Mouse (Mus musculus) gastrocnemius, postnatal 14 days (tissue): Measurements from ENCODE around the gene Kifc5b. TPM values are rescaled to one million over a fixed set of nuclear protein-coding genes. Genes with fewer than 3 reads are reported as not detected.

Experiments used
- DNase-seq: peaks from one replicate; pipeline ENCODE4 v3.0.0; 2021; ENCODE audit warnings: mixed read lengths
- intact Hi-C: fragments of 180-260 bp; cut with DNase I; formaldehyde crosslinking; loops from one replicate; pipeline ENCODE4 v1.15.1; 2025; ENCODE audit warnings: low total_unique reads
- total RNA-seq, 2 experiments: library from RNA; stranded (reverse); gene quantifications; 2 replicates each; pipeline ENCODE4 v1.2.3; 2021

Kifc5b gene
- total RNA-seq, 2 experiments from 2014 or later = 1.00 to 1.0 TPM

- intact Hi-C loops = no loop called here
These were observed 25.1 kb downstream of the Kifc5b start for GRCm38 (mm10) chr17:26941841-26942570.

GRCm38 (mm10) chr17:26945824-26946495, 29.1 kb downstream of the Kifc5b start:
- no peak for DNase-seq
- intact Hi-C loops = no loop called here

More at GRCm38 (mm10) chr17:26941841-26942570, 25.1 kb downstream of the Kifc5b start:
- DNase-seq = no peak

DNA sequence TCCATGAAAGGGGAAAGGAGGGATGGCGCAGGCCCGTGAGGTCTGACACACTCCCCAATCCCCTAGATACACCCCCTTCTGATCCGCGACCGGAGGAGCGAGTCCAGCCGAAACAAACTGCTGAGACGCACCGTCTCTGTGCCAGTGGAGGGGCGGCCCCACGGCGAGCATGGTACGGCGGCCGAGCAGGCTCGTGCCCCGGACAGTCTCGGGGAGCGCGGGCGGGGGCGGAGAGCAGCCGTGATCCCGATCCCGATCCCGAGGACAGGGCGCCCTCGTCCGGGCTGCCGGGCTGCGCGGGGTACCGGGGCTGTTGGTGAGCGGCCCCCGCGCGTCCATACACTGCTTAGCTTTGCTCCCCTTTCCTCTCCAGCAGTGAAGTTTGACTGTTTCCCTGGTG, 29.7 kb downstream of the Kifc5b start:
- DNase-seq = peak; percentile 90
- intact Hi-C loops = no loop called here

DNA sequence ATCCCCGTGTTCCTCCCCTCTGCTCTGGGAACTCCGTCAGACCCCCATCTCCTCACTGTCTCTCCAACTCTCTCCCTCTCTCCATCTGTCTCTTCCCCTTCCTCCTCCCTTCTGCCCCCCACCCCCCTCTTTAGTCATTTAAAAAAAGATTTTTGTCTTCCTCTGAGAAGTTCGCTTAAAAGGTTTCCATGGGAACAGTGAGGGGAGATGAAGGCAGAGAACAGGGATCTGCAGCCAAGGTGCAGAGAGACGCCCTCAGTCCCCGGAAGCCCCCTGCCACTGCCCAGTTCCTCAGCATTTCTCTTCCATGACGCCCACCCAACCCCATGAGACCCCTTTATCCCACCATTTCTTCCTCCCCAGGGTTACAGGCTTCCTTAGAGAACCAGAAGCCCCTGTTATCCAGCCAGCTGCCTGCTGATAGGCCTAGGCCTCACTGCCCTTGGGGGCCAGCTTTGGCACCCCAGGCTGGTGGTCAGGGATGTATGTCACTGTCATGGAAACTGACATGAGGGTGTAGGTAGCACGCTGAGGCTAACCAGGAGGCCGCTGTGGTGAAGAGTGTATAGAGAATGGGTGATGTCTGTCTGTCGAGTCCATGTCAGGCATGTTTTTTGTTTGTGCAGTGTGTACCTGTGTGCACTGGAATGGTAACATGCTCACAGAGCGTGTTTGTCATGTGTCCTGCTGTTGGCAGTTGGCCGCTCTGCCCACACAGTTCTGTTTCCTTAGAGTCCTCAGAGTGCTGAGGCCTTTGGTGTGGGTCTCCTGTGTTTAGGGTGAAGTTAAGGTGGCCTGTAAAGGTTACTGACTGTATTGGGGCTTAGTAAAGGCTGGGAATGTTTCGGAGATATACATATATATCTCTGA, 30.6 kb downstream of the Kifc5b start:
- no peak for DNase-seq
- intact Hi-C loops = no loop called here

DNA sequence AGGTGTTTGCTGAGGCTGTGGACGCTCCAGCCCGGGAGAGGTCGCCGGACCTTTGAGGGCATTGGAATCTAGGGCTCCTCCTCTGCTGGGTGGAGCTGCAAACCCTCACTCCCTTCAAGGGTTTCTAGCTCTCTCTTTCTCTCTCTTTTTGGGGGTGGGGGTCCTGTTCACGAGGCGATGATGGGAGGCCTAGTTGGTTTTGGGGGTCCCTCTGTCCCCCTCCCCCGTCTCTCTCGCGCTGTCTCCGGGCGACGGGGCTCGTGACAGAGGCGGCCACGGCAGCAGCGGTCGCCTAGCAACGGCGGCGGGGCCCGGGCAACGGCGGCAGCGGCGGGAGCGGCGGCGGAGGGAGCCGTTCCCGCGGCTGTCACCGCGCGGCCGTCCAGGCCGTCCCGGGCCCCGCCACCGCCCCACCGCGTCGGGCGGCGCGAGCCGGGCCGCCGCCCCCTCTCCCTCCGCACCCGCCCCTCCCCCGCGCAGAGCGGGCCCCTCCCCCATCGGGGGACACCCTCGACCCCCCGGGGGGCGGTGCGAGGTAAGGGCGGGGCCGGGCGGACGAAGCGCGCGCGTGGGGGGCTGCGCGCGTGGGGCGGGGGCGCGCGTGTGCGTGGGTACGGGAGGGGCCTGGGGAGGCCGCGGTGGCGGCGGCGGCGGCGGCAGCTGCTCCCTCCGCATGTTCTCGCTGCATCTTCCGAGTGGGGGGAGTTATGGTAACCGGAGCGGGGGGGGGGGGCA, 31.6 kb downstream of the Kifc5b start:
- intact Hi-C loops = no loop called here
- DNase-seq = peak; percentile 50

DNA sequence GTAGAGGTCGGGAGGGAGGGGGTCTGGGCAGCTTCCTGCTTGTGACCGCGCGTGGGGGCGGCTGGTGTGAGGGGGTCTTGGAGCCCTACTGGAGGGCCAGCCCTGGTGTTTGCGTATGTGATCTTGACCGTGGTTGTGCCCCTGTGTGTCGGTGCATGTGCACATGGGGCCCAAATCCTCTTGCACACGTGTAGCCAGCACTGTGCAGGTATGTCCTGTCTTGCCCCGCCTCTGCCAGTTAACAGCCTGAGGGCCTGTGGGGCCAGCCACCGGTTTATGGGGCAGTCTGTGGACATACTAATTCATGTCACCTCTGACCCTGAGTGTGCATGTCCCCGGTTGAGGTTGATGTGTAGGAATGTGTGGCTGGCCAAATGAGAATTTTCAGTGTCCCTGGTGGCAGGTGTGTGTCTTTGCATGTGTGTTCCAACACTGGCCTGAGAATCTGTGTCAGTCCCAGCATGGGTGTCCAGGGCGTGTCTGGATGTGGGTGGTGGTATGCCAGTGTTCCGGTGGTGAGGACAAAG, 32.2 kb downstream of the Kifc5b start:
- intact Hi-C loops = no loop called here
- no peak for DNase-seq

DNA sequence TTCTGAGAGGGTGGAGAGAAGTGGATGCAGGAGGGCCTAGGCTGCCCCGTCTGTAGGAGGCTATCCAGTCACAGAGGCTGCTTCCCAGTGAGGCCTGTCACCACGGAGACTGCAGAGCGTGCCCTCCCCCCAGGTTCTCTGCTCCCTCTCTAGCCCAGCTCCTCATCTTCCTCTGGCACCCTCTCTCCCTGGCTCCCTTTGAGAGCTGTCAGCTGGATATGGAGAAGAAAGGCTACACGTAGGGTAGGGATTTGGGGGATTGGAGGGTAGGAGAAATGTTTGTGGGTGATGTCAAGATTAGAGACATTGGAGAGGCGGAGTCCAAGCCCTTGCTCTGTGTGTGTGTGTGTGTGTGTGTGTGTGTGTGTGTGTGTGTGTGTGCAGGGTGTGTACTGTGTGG, 33.0 kb downstream of the Kifc5b start:
- no peak for DNase-seq
- intact Hi-C loops = no loop called here

DNA sequence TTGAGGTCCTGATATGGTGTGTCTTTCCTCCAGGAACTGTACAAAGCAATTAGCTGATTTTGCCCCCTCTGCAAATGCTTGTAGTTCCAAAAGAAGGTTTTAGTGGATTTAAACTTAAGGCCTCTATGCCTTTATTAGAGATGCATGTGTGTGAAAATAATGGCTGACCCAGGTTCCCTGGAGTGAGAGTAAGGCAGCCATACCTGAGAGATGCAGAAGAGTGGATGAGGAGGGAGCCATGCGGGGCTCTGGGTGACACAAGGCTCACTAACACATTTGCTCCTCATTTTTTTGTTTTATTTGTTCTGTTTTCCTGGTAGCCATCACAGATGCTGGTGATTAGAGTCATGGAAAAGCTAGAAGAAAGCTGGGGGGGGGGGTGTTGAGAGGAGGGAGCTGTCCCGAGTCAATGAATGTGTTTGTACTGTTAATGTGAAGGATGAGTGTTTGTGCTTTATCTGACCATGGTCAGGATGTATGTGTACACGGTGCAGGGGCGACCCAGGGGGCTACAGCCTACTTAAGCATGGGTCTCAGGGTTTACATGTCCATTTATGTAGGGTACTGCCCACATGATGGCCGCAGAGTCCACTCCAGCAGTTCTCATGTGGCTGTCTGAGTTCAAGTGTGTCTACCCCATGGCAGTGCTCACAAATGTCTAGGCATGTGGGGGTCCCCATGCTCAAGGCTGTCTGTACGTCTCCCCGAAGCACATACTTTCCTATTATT, 33.8 kb downstream of the Kifc5b start:
- no peak for DNase-seq
- intact Hi-C loops = no loop called here

DNA sequence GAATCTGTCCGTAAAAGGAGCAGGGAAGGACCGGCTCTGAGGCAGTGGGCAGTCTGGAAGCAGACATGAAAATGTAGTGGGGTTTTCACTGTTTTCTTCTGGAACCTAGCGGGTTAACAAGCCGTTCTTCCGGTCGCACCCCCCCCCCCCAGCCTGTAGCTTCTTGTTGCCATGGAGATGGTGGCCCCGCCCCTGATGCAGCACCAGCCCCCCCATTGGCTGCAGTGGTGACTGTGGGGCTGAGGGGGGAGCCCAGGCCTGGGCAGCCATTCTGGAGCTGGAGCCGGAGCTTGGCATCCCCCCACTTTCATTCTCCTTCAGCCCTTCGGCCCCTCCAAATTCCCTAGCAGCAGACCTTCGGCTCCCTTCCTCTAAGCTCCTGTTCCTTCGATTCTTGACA, 34.5 kb downstream of the Kifc5b start:
- DNase-seq = peak; percentile 83

GRCm38 (mm10) chr17:26951952-26952877, 35.3 kb downstream of the Kifc5b start:
- intact Hi-C loops = no loop called here
- DNase-seq = no peak

More for the DNA sequence above, 34.5 kb downstream of the Kifc5b start:
- intact Hi-C loops = no loop called here

GRCm38 (mm10) chr17:26953201-26953600, 36.3 kb downstream of the Kifc5b start:
- no peak for DNase-seq
- intact Hi-C loops = no loop called here

DNA sequence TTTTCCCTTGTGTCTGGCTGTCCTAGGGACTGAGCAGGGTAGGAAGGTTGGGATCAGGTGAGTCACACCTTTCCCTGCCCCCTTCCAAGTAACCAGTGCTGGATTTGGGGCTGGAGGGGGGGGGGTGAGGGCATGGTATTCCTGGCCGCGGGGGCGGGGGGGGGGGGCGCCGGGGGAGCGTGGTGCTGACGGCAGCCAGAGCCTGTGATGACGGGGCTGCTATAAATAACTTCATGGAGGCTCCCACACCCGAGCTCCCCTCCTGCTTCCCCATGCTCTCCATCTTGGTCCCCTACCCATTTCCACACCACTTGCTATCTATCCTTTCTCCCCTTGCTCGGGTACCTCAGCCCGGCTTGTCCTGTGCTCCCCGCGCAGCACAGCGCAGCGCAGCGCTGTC, 36.8 kb downstream of the Kifc5b start:
- intact Hi-C loops = no loop called here
- DNase-seq = no peak

DNA sequence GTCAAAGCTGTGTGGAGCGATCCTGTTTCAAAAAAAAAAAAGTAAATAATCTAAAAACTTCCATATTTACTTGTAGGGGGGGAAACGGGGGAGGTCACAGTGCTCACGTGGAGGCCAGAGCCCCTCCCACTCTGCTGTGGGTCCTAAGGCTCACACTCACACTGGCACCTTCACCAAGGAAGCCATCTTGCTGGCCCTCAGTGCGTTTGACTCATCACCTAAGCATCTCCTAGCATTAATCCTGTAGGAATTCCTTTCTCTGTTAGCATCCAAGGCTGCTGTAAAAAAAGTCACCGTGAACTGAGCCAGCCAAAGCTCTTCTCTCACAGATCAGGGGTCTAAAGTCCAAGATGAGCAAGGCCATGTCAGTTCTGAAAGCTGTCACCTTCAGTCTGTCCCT, 39.4 kb downstream of the Kifc5b start:
- intact Hi-C loops = no loop called here
- no peak for DNase-seq

- intact Hi-C loops = no loop called here
- no peak for DNase-seq
These were observed 40.0 kb downstream of the Kifc5b start for GRCm38 (mm10) chr17:26956895-26957294.

GRCm38 (mm10) chr17:26957872-26958271, 41.0 kb downstream of the Kifc5b start:
- intact Hi-C loops = no loop called here
- DNase-seq = no peak

DNA sequence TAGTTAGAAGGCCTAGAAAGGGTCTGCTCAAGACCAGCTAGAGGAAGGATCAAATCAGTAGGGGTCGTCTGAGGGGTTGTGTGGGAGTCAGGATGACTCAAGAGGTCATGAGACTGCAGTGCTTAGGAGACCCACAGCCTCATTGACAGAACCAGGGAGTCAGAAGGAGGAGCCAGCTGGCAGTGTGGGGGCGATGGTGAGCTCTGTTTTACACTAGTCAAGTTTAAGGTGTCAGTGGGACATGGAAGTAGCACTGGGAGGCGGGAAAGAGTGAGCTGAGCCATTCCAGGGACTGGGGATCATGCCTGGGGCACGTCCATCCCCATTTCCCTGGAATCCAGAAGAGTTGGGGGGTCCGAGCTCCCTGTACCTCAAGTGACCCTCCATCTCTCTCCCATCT, 42.0 kb downstream of the Kifc5b start:
- DNase-seq = no peak
- intact Hi-C loops = no loop called here

GRCm38 (mm10) chr17:26959815-26960214, 42.9 kb downstream of the Kifc5b start:
- intact Hi-C loops = no loop called here
- DNase-seq = no peak
